Mouse (Mus musculus) hindbrain, embryonic 16.5 days (tissue): ENCODE measurements around the gene Gm49336. TPM values are rescaled to one million over a fixed set of nuclear protein-coding genes. Genes with fewer than 3 reads are reported as not detected.

Experiments
- ATAC-seq: fragments of 200-750 bp; cut with Nextera tagmentation; 2 replicates; pipeline ENCODE4 v1.8.0; 2017; ENCODE audit warnings: moderate TSS enrichment, moderate library complexity
- H3K27ac ChIP-seq: fragments of 300-500 bp; sonication (generic); 2 replicates; pipeline ENCODE4 v1.5.1; 2014; ENCODE audit warnings: low read depth, mild to moderate bottlenecking, control low read depth, low read length, moderate library complexity
- H3K27me3 ChIP-seq: fragments of 300-500 bp; sonication (generic); replicated peaks from 2 replicates; pipeline ENCODE4 v1.6.1; 2014; ENCODE audit warnings: low read length; ENCODE audit not compliant: control insufficient read depth, insufficient read depth
- H3K36me3 ChIP-seq: fragments of 300-500 bp; sonication (generic); 2 replicates; pipeline ENCODE4 v1.6.1; 2014; ENCODE audit warnings: mild to moderate bottlenecking, low read length, moderate library complexity, mixed read lengths; ENCODE audit not compliant: control insufficient read depth, insufficient read depth
- H3K4me1 ChIP-seq: fragments of 300-500 bp; sonication (generic); 2 replicates; pipeline ENCODE4 v1.6.1; 2014; ENCODE audit warnings: low read depth, low read length; ENCODE audit not compliant: control insufficient read depth, insufficient read depth
- H3K4me2 ChIP-seq: fragments of 300-500 bp; sonication (generic); 2 replicates; pipeline ENCODE4 v1.6.1; 2014; ENCODE audit warnings: mild to moderate bottlenecking, low read length, control low read depth, moderate library complexity
- H3K4me3 ChIP-seq: fragments of 300-500 bp; sonication (generic); 2 replicates; pipeline ENCODE4 v1.5.1; 2014; ENCODE audit warnings: mild to moderate bottlenecking, low read length, control low read depth, moderate library complexity
- H3K9ac ChIP-seq: fragments of 300-500 bp; sonication (generic); 2 replicates; pipeline ENCODE4 v1.6.1; 2014; ENCODE audit warnings: low read depth, mild to moderate bottlenecking, control low read depth, low read length, moderate library complexity
- H3K9me3 ChIP-seq: fragments of 300-500 bp; sonication (generic); 2 replicates; pipeline ENCODE4 v1.6.1; 2014; ENCODE audit warnings: mild to moderate bottlenecking, low read length, moderate library complexity; ENCODE audit not compliant: control insufficient read depth
- WGBS: fragments of 180-500 bp; shearing (Covaris S2); extraction: QIAGEN DNeasy Blood & Tissue Kit; methylation state at CpG from one replicate; pipeline ENCODE4 v1.1.7; 2014; 5-methylcytosine and 5-hydroxymethylcytosine counted together
- polyA plus RNA-seq: library from polyadenylated mRNA; unstranded; fragments of >200 nt; fragmentation: Nextera tagmentation; extraction: Ambion mirVana; gene quantifications from 2 replicates; pipeline ENCODE4 v1.2.1, GENCODE M21; 2015

Gene Gm49336
- polyA plus RNA-seq, 1 experiment from 2014 or later, result 42.7 TPM

DNA sequence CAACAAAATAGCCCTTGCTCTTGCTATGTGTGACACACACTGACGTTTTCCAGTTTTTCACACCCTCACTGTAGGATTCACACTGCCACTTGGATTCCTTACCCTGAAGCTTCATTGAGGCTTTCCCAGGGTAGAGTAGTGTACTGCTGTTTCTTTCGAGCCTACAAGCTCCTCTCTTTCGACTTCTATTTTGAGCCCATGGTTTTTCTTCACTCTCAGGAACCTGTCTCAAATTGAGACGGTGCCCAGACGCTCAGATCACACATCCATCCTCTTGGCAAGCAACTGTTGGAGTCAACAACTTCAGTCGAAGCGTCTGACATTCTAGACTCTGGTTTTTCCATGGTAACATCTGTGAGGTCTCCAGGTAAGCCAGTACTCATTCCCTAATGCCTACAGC is 54.4 kb downstream of the Gm49336 start, which contains the start of gene Atp8a2:
Atp8a2 (minus strand) TSS at position 296 of the 400 bp plus-strand sequence.
- H3K9me3 ChIP-seq, result no peaks in the 10 kb centered on the region
- ATAC-seq, result no peak
- no peaks in the 10 kb centered on the region for H3K27me3 ChIP-seq
- H3K4me3 ChIP-seq, result no peak within 1 kb of the TSS
- no peaks in the 10 kb centered on the region for H3K4me1 ChIP-seq
- H3K4me2 ChIP-seq, result no peak within 1 kb of the TSS
- H3K36me3 ChIP-seq, result no peaks in the 10 kb centered on the region
- H3K9ac ChIP-seq, result no peak within 1 kb of the TSS
- no peak within 1 kb of the TSS for H3K27ac ChIP-seq
- 83% methylated on average over 7 of the region's 7 CpGs for WGBS

DNA sequence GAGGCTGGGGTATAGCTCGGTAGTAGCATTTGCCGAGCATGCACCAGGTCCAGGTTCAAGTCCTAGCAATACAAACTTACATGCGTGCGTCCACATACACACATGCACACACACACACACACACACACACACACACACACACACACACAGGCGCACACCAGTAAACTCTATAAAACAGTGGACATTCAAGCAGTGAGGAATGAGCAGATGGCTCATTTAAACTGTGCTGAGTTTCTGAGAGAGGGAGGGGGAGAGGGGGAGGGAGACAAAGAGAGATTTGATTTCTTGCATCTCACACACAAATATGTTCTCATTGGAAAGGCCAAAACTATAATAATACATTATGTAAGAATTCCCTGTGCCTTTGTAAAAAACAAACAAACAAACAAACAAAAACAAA is 55.3 kb downstream of the Gm49336 start:
- Histone ChIP-seq H3K27me3 (no peaks in the 10 kb centered on the region), H3K27ac (no peak overlapping the region), H3K9ac (no peak overlapping the region), H3K4me1 (no peaks in the 10 kb centered on the region), H3K4me2 (no peak overlapping the region), H3K36me3 (no peaks in the 10 kb centered on the region), H3K9me3 (no peaks in the 10 kb centered on the region), H3K4me3 (no peak overlapping the region)
- 86% methylated on average over 5 of the region's 5 CpGs for WGBS
- ATAC-seq, result no peak

DNA sequence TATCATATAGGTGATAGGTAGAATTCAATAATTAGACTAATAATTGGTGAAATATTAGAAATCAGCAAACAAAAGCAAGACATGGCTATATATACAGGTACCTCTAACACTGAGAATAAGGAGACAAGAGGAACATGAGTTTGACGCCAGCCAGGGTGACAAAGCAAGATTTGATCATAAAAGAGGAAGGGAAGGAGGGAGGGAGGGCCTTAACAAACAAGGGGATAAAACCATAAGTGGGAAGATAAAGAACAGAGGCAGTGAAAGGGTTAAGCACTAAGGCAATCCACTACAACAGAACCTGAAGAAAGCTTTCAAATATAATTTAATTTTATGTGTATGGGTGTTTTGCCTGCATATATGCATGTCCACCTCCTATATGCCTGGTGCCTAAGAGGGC is 56.7 kb downstream of the Gm49336 start:
- no peak overlapping the region for H3K27ac ChIP-seq
- WGBS, result 82% methylated on average over 1 of the region's 1 CpGs
- no peak overlapping the region for H3K4me2 ChIP-seq
- H3K27me3 ChIP-seq, result no peaks in the 10 kb centered on the region
- no peak for ATAC-seq
- no peak overlapping the region for H3K9ac ChIP-seq
- H3K4me1 ChIP-seq, result no peaks in the 10 kb centered on the region
- no peaks in the 10 kb centered on the region for H3K9me3 ChIP-seq
- no peaks in the 10 kb centered on the region for H3K36me3 ChIP-seq
- no peak overlapping the region for H3K4me3 ChIP-seq

DNA sequence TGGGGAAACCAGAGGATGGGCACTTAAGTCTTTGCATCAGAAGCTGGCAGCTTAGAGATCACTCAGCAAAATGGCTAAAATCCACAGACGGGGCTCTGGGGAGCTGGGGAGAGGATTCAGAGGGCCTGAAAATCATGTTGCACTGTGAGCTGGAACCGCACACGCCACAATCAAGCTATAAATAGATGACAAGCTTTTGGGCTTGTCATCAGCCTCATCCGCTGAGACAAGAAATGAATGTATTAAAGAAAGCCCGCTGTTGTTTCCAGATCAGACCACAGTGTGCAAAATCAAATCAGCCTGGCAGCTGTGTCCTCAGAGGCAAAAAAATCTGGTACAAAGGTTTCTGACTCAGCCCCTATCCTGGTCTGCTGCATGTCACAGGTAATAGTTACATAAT is 61.5 kb downstream of the Gm49336 start:
- Histone ChIP-seq H3K9ac (no peak overlapping the region), H3K27ac (no peak overlapping the region), H3K27me3 (no peaks in the 10 kb centered on the region), H3K9me3 (no peaks in the 10 kb centered on the region), H3K4me1 (no peaks in the 10 kb centered on the region), H3K4me3 (no peak overlapping the region), H3K36me3 (no peaks in the 10 kb centered on the region), H3K4me2 (no peak overlapping the region)
- ATAC-seq, result no peak
- WGBS, result 76% methylated on average over 5 of the region's 5 CpGs

DNA sequence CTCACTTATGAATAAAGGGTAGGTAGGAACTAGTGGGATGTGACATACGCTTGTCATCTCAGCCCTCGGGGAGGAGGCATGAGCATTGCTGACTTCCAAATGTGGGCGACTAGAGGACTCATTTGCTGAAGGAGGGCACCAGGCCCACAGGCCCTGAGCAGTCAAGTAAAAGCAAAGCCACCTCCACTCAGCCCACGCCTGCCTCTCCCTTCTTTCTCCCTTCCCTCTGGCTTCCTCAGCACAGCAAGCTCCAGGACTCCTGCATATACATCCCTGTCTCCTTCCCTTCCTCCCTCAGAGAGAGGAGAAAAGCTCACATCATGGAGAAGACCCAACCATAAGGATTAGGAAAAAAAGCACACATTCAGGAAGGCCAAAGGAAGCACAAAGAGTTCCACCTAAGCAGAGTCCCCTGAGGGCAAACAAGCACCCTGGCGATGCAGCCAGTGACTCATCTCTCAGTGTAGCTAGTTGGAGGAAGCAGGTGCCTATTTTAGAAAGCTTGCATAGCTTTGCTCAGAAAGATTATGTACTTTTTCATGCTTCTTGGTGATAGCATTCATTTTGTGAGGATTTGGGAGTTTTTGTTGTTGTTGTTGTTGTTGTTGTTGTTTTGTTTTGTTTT is 63.0 kb downstream of the Gm49336 start:
- H3K4me2 ChIP-seq, result no peak overlapping the region
- H3K27ac ChIP-seq, result no peak overlapping the region
- H3K9me3 ChIP-seq, result no peaks in the 10 kb centered on the region
- WGBS, result 80% methylated on average over 5 of the region's 5 CpGs
- no peaks in the 10 kb centered on the region for H3K27me3 ChIP-seq
- no peak overlapping the region for H3K4me3 ChIP-seq
- ATAC-seq, result no peak
- H3K36me3 ChIP-seq, result no peaks in the 10 kb centered on the region
- H3K9ac ChIP-seq, result no peak overlapping the region
- H3K4me1 ChIP-seq, result no peaks in the 10 kb centered on the region

DNA sequence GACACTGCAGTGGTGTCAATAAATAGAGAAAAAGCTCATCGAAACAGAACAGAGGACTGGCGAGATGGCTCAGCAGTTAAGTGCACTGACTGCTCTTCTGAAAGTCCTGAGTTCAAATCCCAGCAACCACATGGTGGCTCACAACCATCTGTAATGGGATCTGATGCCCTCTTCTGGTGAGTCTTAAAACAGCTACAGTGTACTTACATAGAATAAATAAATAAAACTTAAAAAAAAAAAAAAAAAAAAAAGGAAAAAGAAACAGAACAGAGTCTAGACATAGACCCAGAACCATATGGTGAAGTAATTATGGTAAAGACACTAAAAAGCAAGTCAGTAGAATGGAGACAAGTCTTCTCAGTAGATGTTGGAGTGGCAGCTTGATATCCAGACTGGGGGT is 70.0 kb downstream of the Gm49336 start:
- H3K9me3 ChIP-seq, result no peaks in the 10 kb centered on the region
- H3K4me1 ChIP-seq, result peaks cover 5% of the 10 kb centered on the region; the same call in 1 of the 2 replicates
- WGBS, result 98% methylated on average over 2 of the region's 2 CpGs
- no peak overlapping the region for H3K4me2 ChIP-seq
- no peak overlapping the region for H3K27ac ChIP-seq
- ATAC-seq, result no peak
- no peaks in the 10 kb centered on the region for H3K36me3 ChIP-seq
- H3K27me3 ChIP-seq, result no peaks in the 10 kb centered on the region
- H3K9ac ChIP-seq, result no peak overlapping the region
- H3K4me3 ChIP-seq, result no peak overlapping the region

DNA sequence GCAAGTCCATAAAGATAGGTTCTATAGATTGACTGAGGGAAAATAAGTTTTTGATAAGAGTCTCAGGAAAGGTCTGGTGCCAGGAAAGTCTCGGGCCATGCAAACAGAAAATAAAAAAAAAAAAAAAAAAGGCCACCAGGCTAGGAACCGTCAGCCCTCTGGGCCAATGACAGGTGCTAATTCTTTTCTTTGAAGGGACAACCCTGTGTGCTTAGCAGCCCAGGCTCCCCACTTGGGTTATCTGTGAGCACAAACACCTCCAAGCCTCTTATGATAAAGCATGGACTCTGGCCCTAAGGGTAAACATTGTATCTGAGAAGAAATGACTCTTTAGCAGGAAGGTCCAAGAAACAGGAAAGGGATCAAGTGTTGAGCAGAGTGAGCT is 72.7 kb downstream of the Gm49336 start:
- H3K4me1 ChIP-seq, result peaks cover 5% of the 10 kb centered on the region; the same call in 1 of the 2 replicates
- peak overlapping the region; percentile 73 for H3K4me3 ChIP-seq
- H3K4me2 ChIP-seq, result peak overlapping the region; percentile 79
- no peaks in the 10 kb centered on the region for H3K27me3 ChIP-seq
- no peak overlapping the region for H3K9ac ChIP-seq
- 43% methylated on average over 2 of the region's 2 CpGs for WGBS
- H3K9me3 ChIP-seq, result no peaks in the 10 kb centered on the region
- ATAC-seq, result no peak
- H3K27ac ChIP-seq, result no peak overlapping the region
- H3K36me3 ChIP-seq, result no peaks in the 10 kb centered on the region

DNA sequence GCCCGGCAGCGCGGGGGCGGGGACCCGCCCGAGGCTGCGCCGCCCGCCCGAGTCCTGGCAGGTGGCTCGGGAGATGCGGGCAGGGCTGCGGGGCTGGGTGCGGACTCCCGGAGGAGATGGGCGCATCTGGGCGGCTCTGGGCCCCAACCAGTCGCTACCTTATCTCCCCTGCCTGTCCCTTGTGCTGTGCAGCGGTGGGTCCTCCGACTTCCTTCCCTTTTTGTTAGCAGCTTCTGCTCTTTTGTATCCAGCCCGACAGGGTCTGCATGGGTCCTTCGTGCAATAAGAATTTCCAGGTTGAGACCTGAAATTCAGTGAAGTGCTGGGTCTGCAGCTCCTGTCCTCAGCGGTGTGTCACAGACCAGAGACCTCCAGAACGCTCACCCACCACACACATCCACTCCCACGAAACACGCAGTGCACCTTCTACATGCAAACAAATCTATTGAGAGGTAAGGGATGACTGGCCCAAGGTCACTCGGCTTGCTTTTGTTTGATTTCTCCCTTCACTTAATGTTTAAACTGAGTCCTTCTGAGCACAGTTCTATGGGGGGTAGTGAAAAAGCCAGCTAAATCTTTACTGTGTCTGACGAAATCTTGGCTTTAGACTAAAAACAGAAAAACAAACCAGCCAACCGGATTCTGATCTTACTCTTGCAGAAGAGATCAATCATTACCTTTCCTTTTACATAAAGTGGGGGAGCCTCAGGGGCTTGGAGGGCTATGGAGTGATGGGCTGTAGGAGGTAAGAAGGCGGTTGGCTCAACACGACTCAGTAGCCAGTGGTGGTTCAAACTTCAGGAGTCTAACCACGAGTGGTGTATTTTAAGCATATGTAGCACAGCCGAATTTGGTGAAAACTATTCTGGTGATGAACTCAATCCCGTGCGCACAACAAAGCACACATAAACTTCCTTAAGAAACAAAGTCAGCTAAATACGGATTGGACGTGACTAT is 73.4 kb downstream of the Gm49336 start:
- H3K4me3 ChIP-seq, result peak overlapping the region; percentile 73
- WGBS, result 20% methylated on average over 30 of the region's 37 CpGs
- peak; percentile 38 for ATAC-seq

DNA sequence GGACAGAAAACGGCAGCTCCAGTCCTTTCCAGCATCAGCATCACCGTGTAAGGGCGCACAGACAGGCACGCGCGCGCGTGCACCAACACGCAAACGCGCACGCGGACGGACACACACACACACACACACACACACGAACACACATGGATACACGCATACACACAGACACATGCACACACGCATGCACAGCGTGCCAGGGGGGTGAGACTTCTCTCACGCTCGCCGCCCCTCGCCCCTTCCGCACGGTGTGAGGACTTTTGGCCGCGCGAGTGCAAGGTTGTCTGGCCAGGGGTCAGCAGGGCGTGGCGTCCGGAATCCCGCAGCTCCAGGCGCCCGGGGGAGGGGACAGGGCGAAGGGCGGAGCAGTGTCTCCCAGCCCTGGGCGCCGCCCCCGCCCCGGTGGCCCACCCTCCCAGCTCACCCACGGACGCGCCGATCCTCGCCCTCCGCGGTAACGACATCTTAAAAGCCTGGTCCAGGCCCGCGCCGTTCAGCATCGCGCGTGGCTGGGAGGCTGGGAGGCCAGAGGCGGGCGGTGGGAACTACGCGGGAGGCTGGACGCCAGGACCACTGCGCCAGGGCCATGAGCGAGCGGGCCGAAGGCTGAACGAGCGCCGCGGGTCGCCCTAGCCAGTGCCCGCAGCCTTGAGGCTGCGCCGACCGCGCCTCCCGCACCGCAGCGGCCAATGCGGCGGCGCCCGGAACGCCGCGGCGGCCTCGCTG is 74.3 kb downstream of the Gm49336 start:
- Histone ChIP-seq H3K9ac (peak overlapping the region; percentile 91), H3K4me2 (peak overlapping the region; percentile 79), H3K4me3 (peak overlapping the region; percentile 73), H3K9me3 (no peaks in the 10 kb centered on the region), H3K4me1 (peaks cover 5% of the 10 kb centered on the region; the same call in 1 of the 2 replicates), H3K27ac (peak overlapping the region; percentile 93), H3K27me3 (no peaks in the 10 kb centered on the region), H3K36me3 (no peaks in the 10 kb centered on the region)
- ATAC-seq, result peak; percentile 91
- under 1% methylated on average over 71 of the region's 84 CpGs for WGBS

More for the DNA sequence above, 73.4 kb downstream of the Gm49336 start:
- Histone ChIP-seq H3K27ac (peak overlapping the region; percentile 93), H3K9me3 (no peaks in the 10 kb centered on the region), H3K4me2 (peak overlapping the region; percentile 79), H3K27me3 (no peaks in the 10 kb centered on the region), H3K36me3 (no peaks in the 10 kb centered on the region), H3K4me1 (peaks cover 5% of the 10 kb centered on the region; the same call in 1 of the 2 replicates), H3K9ac (peak overlapping the region; percentile 91)
